Mouse (Mus musculus) gastrocnemius, postnatal 36 days (tissue): ENCODE data around the gene Nrgn. TPM values are rescaled to one million over a fixed set of nuclear protein-coding genes. Genes with fewer than 3 reads are reported as not detected.

ENCODE experiments used
- DNase-seq, 2 experiments: peaks; one replicate each; pipeline ENCODE4 v3.0.0; 2022
- intact Hi-C: fragments of 180-260 bp; cut with DNase I; formaldehyde crosslinking; loops from one replicate; pipeline ENCODE4 v1.15.1; 2025
- total RNA-seq, 2 experiments: library from RNA; stranded (reverse); gene quantifications; 2 replicates each; pipeline ENCODE4 v1.2.3; 2021

Nrgn gene
- total RNA-seq, 2 experiments from 2014 or later: 0.35 to 0.66 TPM

DNA sequence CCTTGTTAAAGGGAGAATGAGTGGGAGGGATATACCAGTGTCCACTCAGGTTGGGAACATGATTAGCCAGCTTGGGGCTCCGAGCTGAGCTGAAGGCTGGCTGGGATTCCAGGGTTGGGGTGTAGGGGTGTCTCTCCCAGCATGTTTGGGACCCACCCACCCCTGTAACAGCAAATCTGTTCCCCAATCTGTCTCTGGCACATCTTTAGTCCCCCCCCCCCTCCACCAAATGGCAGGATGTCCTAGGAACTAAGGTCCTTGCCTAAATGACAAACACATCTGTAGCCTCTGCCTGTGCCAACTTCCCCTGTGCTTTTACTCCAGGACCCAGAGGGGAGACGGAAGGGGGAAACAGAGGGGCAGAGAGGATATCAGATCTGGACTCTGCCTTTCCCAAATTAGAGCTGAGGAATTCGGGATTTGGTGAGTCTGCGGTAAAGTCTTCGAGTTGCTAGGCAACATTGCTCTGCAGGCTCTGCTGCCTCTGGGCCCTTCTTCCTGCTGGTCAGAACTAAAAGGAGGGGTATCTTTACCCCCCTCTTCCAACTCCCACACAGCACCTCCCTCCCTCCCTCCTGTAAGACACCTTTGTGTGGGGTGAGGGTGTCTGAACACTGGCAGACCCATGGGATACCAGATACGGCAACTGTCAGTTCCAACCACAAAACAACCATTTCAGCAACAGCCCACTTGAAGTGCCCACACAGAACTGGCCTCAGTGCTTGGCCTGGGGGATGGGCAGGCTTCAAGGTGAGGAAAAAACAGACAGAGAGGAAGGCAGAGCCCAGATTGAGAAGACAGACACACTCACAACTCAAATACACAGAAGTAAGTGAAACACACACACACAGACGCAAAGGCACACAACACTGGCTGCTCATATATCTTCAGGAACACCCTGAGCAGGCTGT lies 2.4 kb upstream of the Nrgn start, which contains the start of gene Siae:
Gene Siae (plus strand): TSS at position 861 of the 911 bp plus-strand sequence.
- DNase-seq: no peak
- intact Hi-C loops: no loop called here

DNA sequence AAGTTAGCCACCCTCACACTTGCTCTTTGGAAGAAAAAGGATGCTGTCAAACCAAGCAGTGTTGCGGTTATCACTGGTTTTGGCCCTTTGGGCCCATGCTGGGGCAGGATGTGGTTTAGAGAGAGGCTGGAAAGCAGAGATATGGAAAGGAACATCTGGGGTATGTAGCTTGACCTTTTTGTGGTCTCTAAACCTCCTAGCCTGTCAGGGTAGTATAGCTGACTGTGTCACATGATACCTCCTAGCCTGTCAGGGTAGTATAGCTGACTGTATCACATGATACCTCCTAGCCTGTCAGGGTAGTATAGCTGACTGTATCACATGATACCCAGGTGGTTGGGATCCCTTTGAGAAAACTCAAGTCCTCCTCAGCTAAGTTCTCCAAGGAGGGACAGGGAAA lies 1.6 kb upstream of the Nrgn start:
- no peak for DNase-seq
- intact Hi-C loops: no loop called here

DNA sequence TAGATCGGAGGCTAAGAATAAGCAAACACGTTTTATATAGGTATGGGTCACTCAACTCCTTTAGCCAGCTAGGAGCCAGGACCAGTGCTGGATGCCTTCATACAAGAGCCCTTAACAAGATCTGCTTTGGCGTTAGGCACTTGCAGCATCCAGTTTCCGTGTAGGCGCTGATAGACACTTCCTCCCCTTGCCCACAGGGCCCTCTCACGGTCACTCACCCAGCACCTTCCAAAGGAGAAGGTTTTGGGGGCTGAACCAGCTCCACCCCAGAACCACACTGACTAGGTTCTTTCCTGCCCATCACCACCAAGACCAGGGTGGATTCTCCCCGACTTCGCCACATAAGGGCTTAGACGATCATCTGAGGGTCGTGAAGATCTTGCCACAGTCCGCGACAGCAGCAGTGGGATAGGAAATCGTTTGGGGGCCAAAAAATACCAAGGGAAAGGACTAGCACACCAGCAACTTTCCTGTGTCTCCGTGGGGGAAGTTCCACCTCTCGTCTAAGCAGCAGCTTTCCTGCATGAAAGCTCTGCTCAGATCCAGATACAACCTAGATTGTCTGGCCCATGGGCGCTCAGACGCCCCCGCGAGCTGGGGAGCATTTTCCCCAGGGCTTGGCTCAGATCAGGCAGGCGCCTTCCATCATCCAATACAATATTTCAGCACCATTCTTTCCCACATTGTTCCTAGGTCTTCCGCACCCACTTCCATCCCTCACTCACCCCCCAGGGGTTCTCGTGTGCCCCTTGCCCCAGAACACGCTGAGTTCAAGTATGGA lies 763 bp downstream of the Nrgn start:
- intact Hi-C loops: no loop called here

DNA sequence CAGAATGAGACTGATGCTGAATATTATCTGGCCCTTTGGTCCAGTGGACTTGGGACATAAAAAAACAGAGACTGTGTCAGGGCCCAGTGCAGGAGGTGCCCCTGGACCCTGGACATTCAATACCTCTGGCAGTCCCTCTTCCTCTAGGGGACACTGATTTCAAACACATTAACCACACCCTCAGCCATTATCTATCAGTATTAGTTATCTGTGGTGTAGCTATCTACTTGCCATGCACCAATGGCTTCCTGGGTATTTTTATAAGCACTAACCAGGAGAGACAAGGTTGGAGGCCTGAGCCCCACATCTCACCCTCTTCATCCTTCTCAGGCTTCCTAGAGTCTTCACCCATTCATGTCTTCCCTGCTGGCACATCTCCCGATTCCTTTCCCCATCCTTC lies 2.3 kb downstream of the Nrgn start:
- DNase-seq: no peak
- intact Hi-C loops: no loop called here

More for the DNA sequence above, 763 bp downstream of the Nrgn start:
- DNase-seq: no peak

DNA sequence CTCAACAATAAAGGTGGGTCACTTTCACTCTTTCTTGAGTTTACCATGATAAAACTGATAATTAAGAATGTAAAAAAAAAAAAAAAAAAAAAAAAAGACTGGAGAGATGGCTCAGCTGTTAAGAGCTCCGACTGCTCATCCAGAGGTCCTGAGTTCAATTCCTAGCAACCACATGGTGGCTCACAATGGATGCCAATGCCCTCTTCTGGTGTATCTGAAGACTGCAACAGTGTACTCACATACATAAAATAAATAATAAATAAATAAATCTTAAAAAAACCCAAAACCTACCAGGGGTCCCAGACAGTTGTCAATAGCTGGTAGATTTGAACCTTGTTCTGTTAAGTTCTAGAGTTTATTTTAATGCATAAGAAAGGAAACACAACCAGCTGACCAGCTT lies 5.8 kb downstream of the Nrgn start:
- intact Hi-C loops: loop anchor here (10.0 kb wide), 1 partner anchor 112 kb away; the partner anchor contains the start of gene Robo3
- DNase-seq: no peak

DNA sequence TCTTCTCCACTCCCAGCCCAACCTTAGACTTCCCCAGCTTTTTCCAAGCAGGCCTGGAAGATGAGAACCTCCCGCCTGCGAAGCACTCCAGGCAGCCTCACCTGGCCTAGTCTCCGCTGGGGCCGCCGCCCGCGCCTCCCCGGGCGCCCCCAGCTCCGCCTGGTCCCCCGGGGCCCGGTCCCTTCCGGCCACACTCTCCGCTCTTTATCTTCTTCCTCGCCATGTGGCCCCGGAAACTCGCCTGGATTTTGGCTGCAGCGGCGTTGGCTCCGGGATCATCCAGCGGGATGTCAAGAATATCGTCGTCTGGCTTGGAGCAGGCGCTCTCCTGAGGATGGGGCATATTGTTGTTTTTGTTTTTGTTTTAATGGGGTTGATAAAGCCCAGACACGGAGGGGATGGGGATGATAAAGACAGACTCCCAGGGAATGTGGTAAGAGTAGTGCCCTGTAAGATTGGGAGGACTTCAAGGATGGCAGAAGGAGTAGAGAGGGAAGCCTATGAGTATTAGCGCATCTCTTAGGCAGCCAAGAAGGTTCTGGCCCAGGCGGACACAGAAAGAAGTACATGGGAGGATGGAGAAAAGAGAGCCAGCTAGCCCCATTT lies 6.8 kb downstream of the Nrgn start:
- DNase-seq: no peak
- intact Hi-C loops: loop anchor here (2.0 to 10.0 kb wide), 3 partner anchors 71 to 111 kb away; partner anchors contain the start of gene Robo3

DNA sequence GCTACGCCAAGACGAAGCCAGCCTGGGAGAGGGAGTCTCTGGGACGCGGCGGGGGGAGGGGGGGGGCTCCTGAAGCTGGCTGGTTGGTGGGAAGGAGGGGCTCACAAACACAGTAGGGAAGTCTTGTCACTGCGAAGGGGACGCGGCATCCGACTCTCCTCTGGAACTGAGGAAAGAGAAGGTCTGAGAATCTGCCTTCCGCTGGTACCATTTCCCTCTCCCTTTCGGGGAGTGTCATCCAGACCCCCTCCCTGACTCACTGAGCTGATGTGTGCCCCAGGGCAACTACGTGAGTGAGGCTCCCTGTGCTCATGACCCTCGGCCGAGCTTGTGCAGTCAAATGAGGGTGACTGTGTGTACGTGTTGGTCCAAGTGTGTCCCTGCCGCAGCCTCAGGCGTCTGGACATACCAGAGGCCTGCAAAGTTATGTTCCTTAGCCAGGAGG lies 7.5 kb downstream of the Nrgn start:
- intact Hi-C loops: loop anchor here (2.0 to 10.0 kb wide), 3 partner anchors 72 to 110 kb away; partner anchors contain the start of gene Robo3
- DNase-seq: no peak

DNA sequence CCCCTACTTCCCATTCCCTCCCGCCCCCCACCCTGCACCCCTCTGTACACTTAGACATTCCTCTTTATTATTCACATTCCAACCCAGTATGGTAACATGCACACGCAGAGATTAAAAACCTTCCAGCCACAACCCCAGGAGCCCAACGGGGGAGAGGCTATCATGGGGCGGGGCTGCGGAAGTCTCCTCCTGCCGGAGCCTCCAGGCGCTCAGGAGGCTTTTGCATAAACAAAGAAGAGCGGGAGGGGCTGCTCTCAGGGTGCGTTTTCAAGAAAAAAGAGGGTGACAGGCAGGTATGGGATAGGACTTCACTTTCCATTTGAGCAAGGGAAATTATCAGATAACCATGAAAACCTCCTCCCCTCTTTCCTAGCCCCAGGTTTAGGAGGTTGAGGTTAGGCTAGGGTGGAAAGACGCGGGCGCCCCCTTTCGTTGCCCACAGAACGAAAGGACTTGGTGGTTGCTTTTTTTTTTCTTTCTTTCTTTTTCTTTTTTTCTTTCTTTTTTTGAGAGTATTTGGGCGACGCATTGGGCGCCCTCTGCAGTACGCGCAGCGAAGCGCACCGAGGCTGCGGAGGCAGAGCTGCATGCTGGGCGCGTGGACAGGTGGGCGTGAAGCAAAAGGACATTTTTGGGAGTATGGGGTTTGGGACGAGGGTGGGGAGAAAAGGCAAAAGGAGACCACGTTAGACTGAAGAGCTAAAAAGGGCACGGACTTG lies 8.1 kb downstream of the Nrgn start:
- peak in 1 of 2 experiments; percentile 53 for DNase-seq
- intact Hi-C loops: loop anchor here (2.0 to 10.0 kb wide), 3 partner anchors 72 to 110 kb away; partner anchors contain the start of gene Robo3

DNA sequence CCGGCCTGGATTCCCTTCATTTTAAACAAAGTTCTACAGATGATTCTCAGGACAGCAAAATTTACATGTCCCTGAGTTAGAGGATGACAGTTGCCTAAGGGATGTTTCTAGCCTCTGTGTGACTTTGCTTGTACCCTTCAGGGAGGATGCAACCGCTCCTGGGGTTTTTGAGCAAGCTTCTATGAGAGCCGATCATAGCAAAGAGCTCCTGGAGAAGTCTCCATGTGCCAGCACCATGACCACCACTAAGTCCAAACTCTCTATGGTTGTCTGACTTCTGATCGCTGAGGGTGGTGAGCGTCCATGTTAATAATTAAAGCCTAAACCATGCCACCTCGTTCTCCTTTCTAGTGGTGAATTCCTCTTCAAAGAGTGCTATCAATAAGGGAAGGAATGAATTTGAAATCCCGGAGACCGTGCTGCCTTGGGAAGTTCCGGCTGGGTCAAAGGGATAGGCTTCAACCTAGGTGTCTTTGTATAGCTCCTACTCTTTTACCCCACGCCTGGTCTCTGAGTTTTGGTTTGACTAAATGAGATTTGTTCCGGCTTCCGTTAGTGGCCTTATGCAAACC lies 8.7 kb downstream of the Nrgn start:
- no peak for DNase-seq
- intact Hi-C loops: loop anchor here (2.0 to 10.0 kb wide), 3 partner anchors 73 to 109 kb away; partner anchors contain the start of gene Robo3

DNA sequence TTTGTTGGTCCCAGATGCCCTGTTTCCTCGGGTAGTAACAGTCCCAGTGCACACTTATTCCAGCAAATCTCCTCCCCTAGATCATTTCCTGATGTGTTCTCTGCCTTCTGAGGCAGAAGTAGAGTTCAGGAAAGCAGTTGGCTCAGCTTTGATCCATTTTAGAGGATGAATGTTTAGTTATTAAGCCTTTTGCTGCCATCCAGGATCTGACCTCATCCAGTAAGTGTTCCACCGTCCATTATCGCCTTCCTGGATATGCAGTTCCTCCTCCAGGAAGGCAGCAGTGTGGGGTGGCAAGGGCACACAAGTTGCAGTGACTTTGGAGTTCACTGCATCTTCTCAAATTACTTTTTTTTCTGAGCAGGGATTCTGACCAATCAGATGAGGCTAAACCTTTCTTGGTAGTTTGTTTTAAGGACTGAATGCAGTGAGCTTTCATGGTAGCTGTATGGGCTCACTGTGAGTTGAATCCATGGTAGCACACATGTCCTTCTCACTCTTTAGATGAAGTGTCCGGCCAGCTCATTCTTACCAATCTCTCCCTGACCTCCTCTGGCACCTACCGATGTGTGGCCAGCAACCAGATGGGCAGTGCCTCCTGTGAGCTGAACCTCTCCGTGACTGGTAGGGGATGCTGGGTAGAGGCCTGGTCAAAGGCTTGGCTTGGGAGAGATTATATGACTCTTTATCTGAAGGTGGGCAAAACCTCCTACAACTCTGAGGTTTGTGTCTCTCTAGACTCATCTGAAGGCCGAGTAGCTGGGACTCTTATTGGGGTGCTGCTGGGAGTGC lies 10.7 kb downstream of the Nrgn start:
- intact Hi-C loops: loop anchor here (10.0 kb wide), 1 partner anchor 107 kb away; the partner anchor contains the start of gene Robo3
- no peak for DNase-seq

DNA sequence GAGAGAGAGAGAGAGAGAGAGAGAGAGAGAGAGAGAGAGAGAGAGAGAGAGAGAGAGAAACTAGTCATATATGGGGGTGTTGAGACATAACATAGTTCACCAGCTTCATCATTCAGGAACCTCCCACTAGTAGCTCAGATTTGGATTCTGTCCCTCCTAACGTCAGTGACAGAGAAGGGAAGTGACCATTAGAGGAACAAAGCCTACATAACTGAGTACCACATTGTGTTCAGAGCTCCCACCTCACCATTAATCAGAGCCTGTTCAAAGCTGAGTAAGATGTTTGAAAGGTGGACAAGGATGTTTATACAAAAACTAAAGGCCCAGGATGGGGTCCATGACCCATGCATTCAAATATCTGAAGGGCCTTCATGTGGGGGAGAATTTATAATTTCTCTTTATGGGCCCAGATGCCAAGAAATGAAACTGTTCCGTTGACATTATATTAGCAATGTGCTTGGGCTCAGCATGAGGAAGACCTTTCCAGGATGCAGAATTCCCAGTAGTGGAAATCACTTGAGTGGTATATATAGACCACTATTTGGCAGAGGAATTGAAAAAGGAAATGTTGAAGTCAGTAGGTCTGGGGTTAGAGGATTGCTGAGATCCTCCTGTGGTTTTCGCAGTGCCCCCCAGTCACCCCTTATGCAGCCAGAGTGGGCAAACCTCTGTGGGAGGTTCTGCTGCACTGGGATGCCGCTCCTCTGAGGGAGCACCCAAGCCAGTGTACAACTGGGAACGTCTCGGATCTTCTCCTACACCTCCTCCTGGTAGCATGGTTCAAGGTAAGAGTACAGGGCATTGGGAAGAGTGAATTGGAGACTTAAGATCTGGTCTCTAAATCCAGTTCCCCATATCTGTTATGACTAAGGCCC lies 11.8 kb downstream of the Nrgn start:
- intact Hi-C loops: loop anchor here (10.0 kb wide), 1 partner anchor 106 kb away; the partner anchor contains the start of gene Robo3
- no peak for DNase-seq

DNA sequence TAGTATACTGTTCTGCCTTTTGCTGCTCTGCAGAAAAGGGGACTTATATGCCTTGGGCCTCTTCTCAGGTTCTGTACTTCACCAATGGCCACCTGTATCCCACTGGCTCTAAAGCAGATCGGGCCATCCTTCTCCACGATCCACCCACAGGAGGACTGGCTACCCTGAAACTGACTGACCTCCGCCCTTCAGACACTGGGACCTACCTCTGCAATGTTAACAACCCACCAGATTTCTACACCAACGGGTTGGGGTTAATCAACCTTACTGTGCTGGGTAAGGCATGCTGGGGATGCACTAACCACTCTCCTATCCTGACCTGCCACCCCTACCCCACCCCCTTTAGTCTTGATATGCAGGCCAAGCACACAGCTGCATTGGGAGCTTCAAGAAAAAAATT lies 12.5 kb downstream of the Nrgn start:
- intact Hi-C loops: loop anchor here (10.0 kb wide), 1 partner anchor 105 kb away; the partner anchor contains the start of gene Robo3
- no peak for DNase-seq

DNA sequence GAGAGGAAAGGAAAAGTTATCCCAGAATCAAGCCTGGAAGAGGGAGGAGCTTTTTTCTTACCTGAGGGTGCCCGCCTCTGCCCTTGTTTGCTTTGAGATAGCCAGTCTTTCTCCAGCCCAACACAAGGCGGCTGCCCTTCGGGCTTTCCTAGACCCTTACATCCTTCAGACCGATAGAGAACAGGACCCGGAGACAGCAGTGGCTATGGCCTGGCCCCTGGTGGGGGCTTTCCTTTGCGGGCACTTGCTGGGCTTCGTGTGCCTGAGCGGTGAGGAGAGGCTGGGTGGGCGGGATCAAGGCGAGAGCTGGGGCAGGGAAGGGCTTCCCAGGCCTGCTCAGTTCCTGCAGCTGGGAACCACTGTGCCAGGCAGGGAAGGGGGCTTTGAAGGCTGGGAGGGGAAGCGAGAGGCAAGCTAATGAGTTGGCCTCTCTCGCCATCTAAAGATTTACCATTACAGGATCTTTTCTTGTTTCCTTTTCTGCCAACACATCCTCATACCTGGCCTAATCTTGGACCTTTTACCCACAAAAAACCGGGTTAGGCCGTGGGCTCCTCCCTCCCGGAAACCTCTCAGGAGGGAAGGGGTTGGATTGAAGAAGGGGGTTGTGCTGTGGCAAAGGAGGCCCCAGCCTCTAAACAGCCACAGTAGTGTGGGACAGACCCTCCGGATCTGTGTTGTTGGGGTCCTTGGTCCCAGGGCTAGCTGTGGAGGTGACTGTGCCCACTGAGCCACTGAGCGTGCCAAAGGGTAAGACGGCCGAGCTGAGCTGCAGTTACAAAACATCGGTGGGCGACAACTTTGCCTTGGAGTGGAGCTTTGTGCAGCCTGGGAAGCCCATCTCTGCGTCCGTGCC lies 13.3 kb downstream of the Nrgn start, which contains the start of gene Vsig2:
Gene Vsig2 (plus strand): TSS at position 86 of the 856 bp plus-strand sequence.
- intact Hi-C loops: loop anchor here (10.0 kb wide), 1 partner anchor 105 kb away; the partner anchor contains the start of gene Robo3
- DNase-seq: no peak

DNA sequence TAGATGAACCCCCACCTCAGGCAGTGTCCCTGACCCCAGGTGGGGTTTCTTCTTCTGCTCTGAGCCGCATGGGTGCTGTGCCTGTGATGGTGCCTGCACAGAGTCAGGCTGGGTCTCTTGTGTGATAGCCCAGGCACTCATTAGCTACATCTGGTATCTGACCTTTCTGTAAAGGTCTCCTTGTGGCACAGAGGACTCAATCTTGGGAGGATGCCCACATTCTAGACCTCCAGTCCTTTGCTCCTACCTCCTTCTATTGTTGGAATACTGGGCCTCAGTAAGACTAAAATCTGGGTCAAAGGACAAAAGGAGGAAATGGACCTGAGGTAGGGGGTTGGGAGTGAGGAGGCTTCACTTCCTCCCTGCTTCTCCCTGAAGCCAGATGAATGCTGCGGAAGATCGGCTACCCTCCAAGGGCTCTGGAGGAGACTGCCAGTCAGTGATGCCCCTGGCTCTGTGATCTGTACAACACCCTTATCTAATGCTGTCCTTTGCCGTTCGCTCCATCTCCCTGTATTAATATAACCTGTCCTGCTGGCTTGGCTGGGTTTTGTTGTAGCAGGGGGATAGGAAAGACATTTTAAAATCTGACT lies 14.9 kb downstream of the Nrgn start:
- DNase-seq: no peak
- intact Hi-C loops: no loop called here

DNA sequence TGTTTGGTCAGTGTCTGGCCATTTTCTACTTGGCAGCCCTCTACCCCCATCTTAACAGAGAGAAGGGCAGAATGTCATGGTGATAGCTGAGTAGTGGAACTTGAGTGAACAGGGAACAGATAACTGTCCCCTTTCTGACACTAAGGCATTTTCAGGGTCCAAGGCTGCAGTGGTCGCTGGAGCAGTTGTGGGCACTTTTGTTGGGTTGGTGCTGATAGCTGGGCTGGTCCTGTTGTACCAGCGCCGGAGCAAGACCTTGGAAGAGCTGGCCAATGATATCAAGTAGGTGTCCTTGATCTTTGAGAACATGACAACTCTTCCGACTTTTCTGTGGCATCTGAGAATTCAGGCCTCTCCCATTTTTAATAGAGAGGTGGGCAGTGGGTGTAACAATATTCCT lies 15.9 kb downstream of the Nrgn start:
- DNase-seq: no peak
- intact Hi-C loops: no loop called here
